Mouse (Mus musculus) brain, adult 2 months (tissue): ENCODE data around the gene Pdzd7.

Experiments
- DNase-seq: peaks from one replicate; pipeline ENCODE4 v3.0.0; 2011; ENCODE audit warnings: low read depth, low spot score

Pdzd7 gene

GRCm38 (mm10) chr19:45012636-45013035 lies 32.9 kb downstream of the Pdzd7 start:
- DNase-seq: peak; percentile 79

GRCm38 (mm10) chr19:45012219-45012618 lies 33.3 kb downstream of the Pdzd7 start:
- no peak for DNase-seq

- DNase-seq: no peak
Observed at GRCm38 (mm10) chr19:45010646-45011045, 34.9 kb downstream of the Pdzd7 start.

- no peak for DNase-seq
Observed at GRCm38 (mm10) chr19:45007425-45008191, 37.9 kb downstream of the Pdzd7 start.

- DNase-seq: peak; percentile 35
Observed at GRCm38 (mm10) chr19:45007021-45007420, 38.5 kb downstream of the Pdzd7 start.

GRCm38 (mm10) chr19:45005957-45006712 lies 39.4 kb downstream of the Pdzd7 start, which contains the start of gene Mrpl43:
Gene Mrpl43, minus strand, starts transcription at chr19:45006442.
- peak; percentile 98 for DNase-seq

GRCm38 (mm10) chr19:45005444-45005843 lies 40.1 kb downstream of the Pdzd7 start, which contains the start of gene Twnk:
Gene Twnk, plus strand, starts transcription at chr19:45005663.
- DNase-seq: peak; percentile 51

GRCm38 (mm10) chr19:45003740-45004516 lies 41.6 kb downstream of the Pdzd7 start:
- no peak for DNase-seq

GRCm38 (mm10) chr19:45002301-45002700 lies 43.2 kb downstream of the Pdzd7 start:
- DNase-seq: peak; percentile 36

- no peak for DNase-seq
Observed at GRCm38 (mm10) chr19:44999647-45000046, 45.9 kb downstream of the Pdzd7 start.

- peak; percentile 49 for DNase-seq
Observed at GRCm38 (mm10) chr19:44997786-44998185, 47.7 kb downstream of the Pdzd7 start.

GRCm38 (mm10) chr19:44992712-44993111 lies 52.8 kb downstream of the Pdzd7 start:
- no peak for DNase-seq

- DNase-seq: no peak
Observed at GRCm38 (mm10) chr19:44992246-44992645, 53.3 kb downstream of the Pdzd7 start.

GRCm38 (mm10) chr19:44991031-44991430 lies 54.5 kb downstream of the Pdzd7 start:
- no peak for DNase-seq

- DNase-seq: no peak
Observed at GRCm38 (mm10) chr19:44989567-44990495, 55.7 kb downstream of the Pdzd7 start.

- DNase-seq: peak; percentile 38
Observed at GRCm38 (mm10) chr19:44988831-44989566, 56.5 kb downstream of the Pdzd7 start, which contains the start of gene Sema4g. Gene Sema4g, plus strand, starts transcription at chr19:44989101.

GRCm38 (mm10) chr19:44988321-44988720 lies 57.2 kb downstream of the Pdzd7 start:
- DNase-seq: no peak

GRCm38 (mm10) chr19:44987851-44988250 lies 57.7 kb downstream of the Pdzd7 start:
- DNase-seq: peak; percentile 89

- no peak for DNase-seq
Observed at GRCm38 (mm10) chr19:44987004-44987403, 58.5 kb downstream of the Pdzd7 start.
